Mouse (Mus musculus) MEL (cell line): Measurements from ENCODE around the gene Gpat2. TPM values are rescaled to one million over a fixed set of nuclear protein-coding genes. Genes with fewer than 3 reads are reported as not detected.

Source experiments
- DNase-seq: peaks from one replicate; pipeline ENCODE4 v3.0.0; 2011; ENCODE audit warnings: low read depth, low spot score
- H3K27ac ChIP-seq: 2 replicates; pipeline ENCODE4 v1.5.1; 2012; ENCODE audit warnings: low read depth, mild to moderate bottlenecking, control low read depth, low read length, moderate library complexity; ENCODE audit not compliant: control insufficient read depth
- H3K27me3 ChIP-seq, 2 experiments: fragments of 150-350 bp in 1 of 2; sonication (generic) in 1 of 2; 2 replicates each; pipeline ENCODE4 v1.6.1; 2012; ENCODE audit warnings: low read length in 2 of 2, mild to moderate bottlenecking in 2 of 2, improper control_type of control experiment in 1 of 2, moderate library complexity in 1 of 2; ENCODE audit not compliant: insufficient read depth in 2 of 2, control insufficient read depth in 1 of 2
- H3K36me3 ChIP-seq, 2 experiments: 2 replicates each; pipeline ENCODE4 v1.6.1; 2012 to 2014; ENCODE audit warnings: low read length in 2 of 2, improper control_type of control experiment in 1 of 2, inconsistent platforms in 1 of 2, mild to moderate bottlenecking in 1 of 2; ENCODE audit not compliant: insufficient read depth in 2 of 2, control insufficient read depth in 1 of 2
- H3K4me1 ChIP-seq, 2 experiments: fragments of 150-350 bp in 1 of 2; sonication (generic) in 1 of 2; 2 replicates each; pipeline ENCODE4 v1.6.1; 2012; ENCODE audit warnings: low read length in 2 of 2, improper control_type of control experiment in 1 of 2, mild to moderate bottlenecking in 1 of 2; ENCODE audit not compliant: insufficient read depth in 2 of 2, control insufficient read depth in 1 of 2
- H3K4me3 ChIP-seq, 2 experiments: fragments of 150-350 bp in 1 of 2; sonication (generic) in 1 of 2; 2 replicates each; pipeline ENCODE4 v1.5.1; 2012; ENCODE audit warnings: low read depth in 2 of 2, low read length in 2 of 2, mild to moderate bottlenecking in 2 of 2, moderate library complexity in 2 of 2, control low read depth in 1 of 2, improper control_type of control experiment in 1 of 2; ENCODE audit not compliant: control insufficient read depth in 1 of 2, insufficient read depth in 1 of 2
- H3K79me2 ChIP-seq: 2 replicates; pipeline ENCODE4 v1.6.1; 2012; ENCODE audit warnings: mild to moderate bottlenecking, low read length, moderate library complexity; ENCODE audit not compliant: control insufficient read depth, poor library complexity, insufficient read depth
- H3K9ac ChIP-seq: 2 replicates; pipeline ENCODE4 v1.6.1; 2012; ENCODE audit warnings: low read depth, mild to moderate bottlenecking, control low read depth, low read length, moderate library complexity; ENCODE audit not compliant: control insufficient read depth, poor library complexity, severe bottlenecking
- H3K9me3 ChIP-seq: fragments of 150-350 bp; sonication (generic); replicated peaks from 2 replicates; pipeline ENCODE4 v1.6.1; 2012; ENCODE audit warnings: mild to moderate bottlenecking, low read length, improper control_type of control experiment, moderate library complexity; ENCODE audit not compliant: insufficient read depth
- BHLHE40 ChIP-seq: IDR thresholded peaks from 2 replicates; pipeline ENCODE4 v1.6.1; 2012; ENCODE audit warnings: low read depth, mild to moderate bottlenecking, inconsistent platforms, low read length, improper control_type of control experiment, borderline replicate concordance
- CHD1 ChIP-seq: IDR thresholded peaks from 2 replicates; pipeline ENCODE4 v1.6.1; 2012; ENCODE audit warnings: low read depth, mild to moderate bottlenecking, inconsistent platforms, low read length, improper control_type of control experiment
- CHD2 ChIP-seq: IDR thresholded peaks from 2 replicates; pipeline ENCODE4 v1.6.1; 2011; ENCODE audit warnings: low read length, improper control_type of control experiment
- E2F4 ChIP-seq: IDR thresholded peaks from 2 replicates; pipeline ENCODE4 v1.6.1; 2011; ENCODE audit warnings: low read depth, low read length, improper control_type of control experiment, borderline replicate concordance
- ELF1 ChIP-seq: IDR thresholded peaks from 2 replicates; pipeline ENCODE4 v1.6.1; 2014; ENCODE audit warnings: low read depth, mild to moderate bottlenecking, inconsistent platforms, low read length, improper control_type of control experiment, moderate library complexity
- EP300 ChIP-seq, 2 experiments: IDR thresholded peaks; 2 replicates each; pipeline ENCODE4 v1.6.1; 2011; ENCODE audit warnings: improper control_type of control experiment in 2 of 2, low read length in 2 of 2, low read depth in 1 of 2, mild to moderate bottlenecking in 1 of 2
- GABPA ChIP-seq: IDR thresholded peaks from 2 replicates; pipeline ENCODE4 v1.6.1; 2012; ENCODE audit warnings: low read depth, mild to moderate bottlenecking, inconsistent platforms, low read length, improper control_type of control experiment, moderate library complexity
- HCFC1 ChIP-seq: IDR thresholded peaks from 2 replicates; pipeline ENCODE4 v1.6.1; 2012; ENCODE audit warnings: low read depth, mild to moderate bottlenecking, inconsistent platforms, low read length, improper control_type of control experiment, moderate library complexity
- JUND ChIP-seq: IDR thresholded peaks from 2 replicates; pipeline ENCODE4 v1.6.1; 2011; ENCODE audit warnings: low read depth, mild to moderate bottlenecking, improper control_type of control experiment, low read length
- KAT2A ChIP-seq: conservative IDR thresholded peaks from 2 replicates; pipeline ENCODE4 v1.6.1; 2012; ENCODE audit warnings: low read depth, low read length, improper control_type of control experiment, inconsistent platforms
- MAFK ChIP-seq: IDR thresholded peaks from 2 replicates; pipeline ENCODE4 v1.6.1; 2011; ENCODE audit warnings: low read depth, mild to moderate bottlenecking, low read length, improper control_type of control experiment, borderline replicate concordance
- MAX ChIP-seq: IDR thresholded peaks from 2 replicates; pipeline ENCODE4 v1.6.1; 2011; ENCODE audit warnings: low read length, improper control_type of control experiment
- MEF2A ChIP-seq: IDR thresholded peaks from 2 replicates; pipeline ENCODE4 v1.6.1; 2014; ENCODE audit warnings: low read depth, mild to moderate bottlenecking, inconsistent platforms, low read length, improper control_type of control experiment; ENCODE audit not compliant: poor library complexity, insufficient replicate concordance, severe bottlenecking; ENCODE audit errors: extremely low read depth
- MXI1 ChIP-seq: IDR thresholded peaks from 2 replicates; pipeline ENCODE4 v1.6.1; 2011; ENCODE audit warnings: mild to moderate bottlenecking, low read depth, low read length, improper control_type of control experiment
- MYB ChIP-seq: IDR thresholded peaks from 2 replicates; pipeline ENCODE4 v1.6.1; 2011; ENCODE audit warnings: mild to moderate bottlenecking, low read depth, low read length, improper control_type of control experiment
- NRF1 ChIP-seq: IDR thresholded peaks from 2 replicates; pipeline ENCODE4 v1.6.1; 2014; ENCODE audit warnings: low read depth, mild to moderate bottlenecking, inconsistent platforms, low read length, improper control_type of control experiment, moderate library complexity; ENCODE audit not compliant: poor library complexity, insufficient read depth, severe bottlenecking
- POLR2AphosphoS2 ChIP-seq: IDR thresholded peaks from 2 replicates; pipeline ENCODE4 v1.6.1; 2011; ENCODE audit warnings: low read length, improper control_type of control experiment
- POLR2AphosphoS5 ChIP-seq: IDR thresholded peaks from 2 replicates; pipeline ENCODE4 v1.6.1; 2012; ENCODE audit warnings: low read depth, borderline replicate concordance, mild to moderate bottlenecking, inconsistent platforms, low read length, moderate library complexity, mixed read lengths
- RAD21 ChIP-seq: IDR thresholded peaks from 2 replicates; pipeline ENCODE4 v1.6.1; 2011; ENCODE audit warnings: mild to moderate bottlenecking, low read depth, low read length, improper control_type of control experiment
- RCOR1 ChIP-seq: IDR thresholded peaks from 2 replicates; pipeline ENCODE4 v1.6.1; 2012; ENCODE audit warnings: low read depth, mild to moderate bottlenecking, inconsistent platforms, low read length, improper control_type of control experiment
- SIN3A ChIP-seq: IDR thresholded peaks from 2 replicates; pipeline ENCODE4 v1.6.1; 2012; ENCODE audit warnings: low read length, improper control_type of control experiment, inconsistent platforms
- SMC3 ChIP-seq: IDR thresholded peaks from 2 replicates; pipeline ENCODE4 v1.6.1; 2011; ENCODE audit warnings: low read depth, low read length, improper control_type of control experiment
- TAL1 ChIP-seq: IDR thresholded peaks from 2 replicates; pipeline ENCODE4 v1.6.1; 2012; ENCODE audit warnings: mild to moderate bottlenecking, inconsistent platforms, low read length, moderate library complexity, mixed read lengths
- TBP ChIP-seq: IDR thresholded peaks from 2 replicates; pipeline ENCODE4 v1.8.0; 2011; ENCODE audit warnings: low read depth, low read length, improper control_type of control experiment
- UBTF ChIP-seq: IDR thresholded peaks from 2 replicates; pipeline ENCODE4 v1.6.1; 2012; ENCODE audit warnings: low read depth, mild to moderate bottlenecking, inconsistent platforms, low read length, improper control_type of control experiment, moderate library complexity, borderline replicate concordance; ENCODE audit not compliant: insufficient read depth
- USF1 ChIP-seq: IDR thresholded peaks from 2 replicates; pipeline ENCODE4 v1.6.1; 2014; ENCODE audit warnings: low read depth, mild to moderate bottlenecking, inconsistent platforms, low read length, improper control_type of control experiment, moderate library complexity
- USF2 ChIP-seq, 2 experiments: IDR thresholded peaks; 2 replicates each; pipeline ENCODE4 v1.6.1; 2011 to 2012; ENCODE audit warnings: improper control_type of control experiment in 2 of 2, low read length in 2 of 2, borderline replicate concordance in 1 of 2, inconsistent platforms in 1 of 2, low read depth in 1 of 2, mild to moderate bottlenecking in 1 of 2; ENCODE audit not compliant: insufficient read depth in 1 of 2
- ZC3H11A ChIP-seq: IDR thresholded peaks from 2 replicates; pipeline ENCODE4 v1.6.1; 2012; ENCODE audit warnings: low read depth, mild to moderate bottlenecking, inconsistent platforms, low read length, improper control_type of control experiment
- ZKSCAN1 ChIP-seq: IDR thresholded peaks from 2 replicates; pipeline ENCODE4 v1.6.1; 2012; ENCODE audit warnings: low read depth, mild to moderate bottlenecking, inconsistent platforms, low read length, improper control_type of control experiment, moderate library complexity
- ZNF384 ChIP-seq: IDR thresholded peaks from 2 replicates; pipeline ENCODE4 v1.6.1; 2012; ENCODE audit warnings: low read depth, mild to moderate bottlenecking, inconsistent platforms, low read length, improper control_type of control experiment
- polyA plus RNA-seq, 2 experiments: library from polyadenylated mRNA; stranded (reverse) in 1 of 2; unstranded in 1 of 2; fragments of >175 nt in 1 of 2; fragments of >200 nt in 1 of 2; gene quantifications; 2 replicates each; pipeline versions ENCODE4 v1.2.1 to v1.2.4; 2012; ENCODE audit warnings: low replicate concordance in 2 of 2, low read depth in 1 of 2; ENCODE audit not compliant: insufficient read length in 2 of 2, insufficient read depth in 1 of 2, missing spikeins in 1 of 2
- total RNA-seq: library from RNA; depleted of rRNA; stranded (reverse); fragments of 300-350 nt; gene quantifications from 2 replicates; pipeline ENCODE4 v1.2.3, GENCODE M21; 2012

Gene Gpat2
- total and polyA plus RNA-seq, 3 experiments, result 0.07 TPM; not detected in 2

GRCm38 (mm10) chr2:127449691-127450090 lies 24.7 kb downstream of the Gpat2 start:
- no peak overlapping the region for H3K27ac ChIP-seq
- H3K9me3 ChIP-seq, result no peaks in the 10 kb centered on the region
- peaks cover 0 to 17% of the 10 kb centered on the region in 2 experiments; a peak in 2 of 4 replicates for H3K36me3 ChIP-seq
- DNase-seq, result no peak
- TF ChIP-seq EP300 (IDR thresholded peaks at IDR 0.05; ENCODE audit: low read depth in 1 of 2, low read length in 2 of 2) (no peak), E2F4 (no peak), CHD1 (no peak), MXI1 (no peak), MAX (no peak), RCOR1 (no peak), CHD2 (no peak), MYB (no peak), HCFC1 (no peak), NRF1 (no peak), USF2 (IDR thresholded peaks at IDR 0.05; ENCODE audit: borderline replicate concordance in 1 of 2, insufficient read depth in 1 of 2, low read depth in 1 of 2, low read length in 2 of 2) (no peak), JUND (no peak), SIN3A (no peak)
- no peak overlapping the region for H3K4me3 ChIP-seq
- H3K79me2 ChIP-seq, result no peaks in the 10 kb centered on the region
- no peak overlapping the region for H3K9ac ChIP-seq
- peaks cover 15 to 39% of the 10 kb centered on the region in 2 experiments for H3K4me1 ChIP-seq
- no peaks in the 10 kb centered on the region for H3K27me3 ChIP-seq

- Histone ChIP-seq H3K4me3 (peak overlapping the region in 1 of 2 experiments; percentile 30; a peak in 2 of 4 replicates), H3K36me3 (peaks cover 0 to 12% of the 10 kb centered on the region in 2 experiments; a peak in 2 of 4 replicates), H3K27ac (peak overlapping the region; percentile 44), H3K9me3 (no peaks in the 10 kb centered on the region), H3K4me1 (peaks cover 15 to 30% of the 10 kb centered on the region in 2 experiments), H3K9ac (no peak overlapping the region), H3K79me2 (no peaks in the 10 kb centered on the region), H3K27me3 (no peaks in the 10 kb centered on the region; a peak in 1 of 4 replicates)
- peak; percentile 87 for DNase-seq
- no peak for TF ChIP-seq CHD2
- peak; percentile 74 for TF ChIP-seq SIN3A
- TF ChIP-seq ZNF384, result 0 out of 2 replicates have a peak, but pooled peaks have one; percentile 2
- TF ChIP-seq MEF2A, result no peak
- peak; percentile 19; the same call in 1 of the 2 replicates for TF ChIP-seq BHLHE40
- TF ChIP-seq ZKSCAN1, result no peak
- peak; percentile 72; the same call in 1 of the 2 replicates for TF ChIP-seq MXI1
- no peak for TF ChIP-seq UBTF
- TF ChIP-seq POLR2AphosphoS2, result no peak
- peak; percentile 47; the same call in 1 of the 2 replicates for TF ChIP-seq MAFK
- TF ChIP-seq E2F4, result no peak
- no peak for TF ChIP-seq RAD21
- TF ChIP-seq TBP, result no peak
- no peak for TF ChIP-seq POLR2AphosphoS5
- TF ChIP-seq ZC3H11A, result no peak
- peak; percentile 29; the same call in 1 of the 2 replicates for TF ChIP-seq ELF1
- no peak for TF ChIP-seq KAT2A
- TF ChIP-seq SMC3, result no peak
- TF ChIP-seq TAL1, result peak; percentile 89
- TF ChIP-seq MYB, result 0 out of 2 replicates have a peak, but pooled peaks have one; percentile 27
- no peak for TF ChIP-seq USF1
- TF ChIP-seq GABPA, result no peak
Observed at GRCm38 (mm10) chr2:127451748-127452147, 26.7 kb downstream of the Gpat2 start.
